Mouse (Mus musculus) CH12.LX (cell line): Measurements from ENCODE around the gene Cit. TPM values are rescaled to one million over a fixed set of nuclear protein-coding genes. Genes with fewer than 3 reads are reported as not detected.

ENCODE experiments used
- DNase-seq: peaks from one replicate; pipeline ENCODE4 v3.0.0-alpha.2; 2013; ENCODE audit errors: extremely low read depth
- H3K27ac ChIP-seq: 2 replicates; pipeline ENCODE4 v1.5.1; 2012; ENCODE audit warnings: low read depth, mild to moderate bottlenecking, control low read depth, moderate library complexity; ENCODE audit not compliant: insufficient read depth
- H3K27me3 ChIP-seq: replicated peaks from 2 replicates; pipeline ENCODE3; 2012; ENCODE audit warnings: inconsistent platforms
- H3K36me3 ChIP-seq, 2 experiments: replicated peaks in 1 of 2; 2 replicates each; pipeline versions ENCODE3 to v1.6.1; 2012; ENCODE audit warnings: inconsistent platforms in 1 of 2, low read length in 1 of 2, mild to moderate bottlenecking in 1 of 2, mixed read lengths in 1 of 2, moderate library complexity in 1 of 2; ENCODE audit not compliant: control insufficient read depth in 1 of 2, insufficient read depth in 1 of 2
- H3K4me1 ChIP-seq, 2 experiments: 2 replicates each; pipeline ENCODE4 v1.6.1; 2012; ENCODE audit warnings: inconsistent platforms in 1 of 2, moderate library complexity in 1 of 2; ENCODE audit not compliant: insufficient read depth in 2 of 2, control insufficient read depth in 1 of 2
- H3K4me2 ChIP-seq: 2 replicates; pipeline ENCODE4 v1.6.1; 2012; ENCODE audit warnings: low read depth, mild to moderate bottlenecking, control low read depth; ENCODE audit not compliant: poor library complexity, insufficient read depth, severe bottlenecking
- H3K4me3 ChIP-seq, 3 experiments: fragments of 150-350 bp in 1 of 3; sonication (generic) in 1 of 3; replicated peaks in 1 of 3; 2 replicates each; pipeline versions ENCODE3 to v1.5.1; 2011 to 2012; ENCODE audit warnings: low read depth in 2 of 3, low read length in 2 of 3, mild to moderate bottlenecking in 2 of 3, moderate library complexity in 2 of 3, control low read depth in 1 of 3, improper control_type of control experiment in 1 of 3, inconsistent platforms in 1 of 3, mixed read lengths in 1 of 3; ENCODE audit not compliant: poor library complexity in 1 of 3
- H3K79me2 ChIP-seq: replicated peaks from 2 replicates; pipeline ENCODE4 v1.6.1; 2012; ENCODE audit warnings: mild to moderate bottlenecking, moderate library complexity; ENCODE audit not compliant: control insufficient read depth, poor library complexity, insufficient read depth, severe bottlenecking; ENCODE audit errors: extremely low read depth
- H3K9ac ChIP-seq: 2 replicates; pipeline ENCODE4 v1.6.1; 2012; ENCODE audit warnings: low read depth, mild to moderate bottlenecking, control low read depth, moderate library complexity; ENCODE audit not compliant: insufficient read depth
- H3K9me3 ChIP-seq: replicated peaks from 2 replicates; pipeline ENCODE3; 2012; ENCODE audit warnings: low read length, inconsistent platforms, mixed read lengths
- BHLHE40 ChIP-seq: IDR thresholded peaks from 2 replicates; pipeline ENCODE4 v1.6.1; 2011; ENCODE audit warnings: mild to moderate bottlenecking, low read depth, low read length, improper control_type of control experiment
- CHD2 ChIP-seq: IDR thresholded peaks from 2 replicates; pipeline ENCODE4 v1.6.1; 2011; ENCODE audit warnings: low read length, improper control_type of control experiment
- CTCF ChIP-seq, 2 experiments: IDR thresholded peaks in 1 of 2; conservative IDR thresholded peaks in 1 of 2; 2 replicates each; pipeline ENCODE4 v1.5.1; 2011 to 2012; ENCODE audit warnings: low read depth in 2 of 2, low read length in 2 of 2, improper control_type of control experiment in 1 of 2, inconsistent platforms in 1 of 2, mild to moderate bottlenecking in 1 of 2, moderate library complexity in 1 of 2
- E2F4 ChIP-seq: IDR thresholded peaks from 2 replicates; pipeline ENCODE4 v1.6.1; 2011; ENCODE audit warnings: low read depth, low read length, improper control_type of control experiment; ENCODE audit not compliant: insufficient replicate concordance
- ELF1 ChIP-seq: IDR thresholded peaks from 2 replicates; pipeline ENCODE4 v1.6.1; 2014; ENCODE audit warnings: low read depth, mild to moderate bottlenecking, inconsistent platforms, low read length, improper control_type of control experiment
- EP300 ChIP-seq: IDR thresholded peaks from 2 replicates; pipeline ENCODE4 v1.6.1; 2011; ENCODE audit warnings: low read length, improper control_type of control experiment
- ETS1 ChIP-seq: conservative IDR thresholded peaks from 2 replicates; pipeline ENCODE4 v1.6.1; 2012; ENCODE audit warnings: low read depth, mild to moderate bottlenecking, inconsistent platforms, low read length, improper control_type of control experiment, moderate library complexity
- GABPA ChIP-seq: IDR thresholded peaks from 2 replicates; pipeline ENCODE4 v1.6.1; 2012; ENCODE audit warnings: low read depth, low read length, improper control_type of control experiment, inconsistent platforms; ENCODE audit not compliant: insufficient replicate concordance
- HCFC1 ChIP-seq: IDR thresholded peaks from 2 replicates; pipeline ENCODE4 v1.6.1; 2012; ENCODE audit warnings: low read depth, mild to moderate bottlenecking, inconsistent platforms, low read length, improper control_type of control experiment
- IRF4 ChIP-seq: IDR thresholded peaks from 2 replicates; pipeline ENCODE4 v1.6.1; 2014; ENCODE audit warnings: low read depth, mild to moderate bottlenecking, inconsistent platforms, low read length, improper control_type of control experiment
- JUN ChIP-seq: IDR thresholded peaks from 2 replicates; pipeline ENCODE4 v1.6.1; 2011; ENCODE audit warnings: low read depth, mild to moderate bottlenecking, low read length, improper control_type of control experiment, moderate library complexity; ENCODE audit not compliant: insufficient read depth
- JUND ChIP-seq: conservative IDR thresholded peaks from 2 replicates; pipeline ENCODE4 v1.6.1; 2011; ENCODE audit warnings: low read depth, low read length, improper control_type of control experiment
- KAT2A ChIP-seq: IDR thresholded peaks from 2 replicates; pipeline ENCODE4 v1.6.1; 2012; ENCODE audit warnings: low read length, improper control_type of control experiment, inconsistent platforms; ENCODE audit not compliant: insufficient replicate concordance
- MAFK ChIP-seq: IDR thresholded peaks from 2 replicates; pipeline ENCODE4 v1.6.1; 2011; ENCODE audit warnings: low read length, improper control_type of control experiment; ENCODE audit not compliant: insufficient replicate concordance
- MAX ChIP-seq: IDR thresholded peaks from 2 replicates; pipeline ENCODE4 v1.6.1; 2011; ENCODE audit warnings: low read length, improper control_type of control experiment
- MAZ ChIP-seq: IDR thresholded peaks from 2 replicates; pipeline ENCODE4 v1.6.1; 2012; ENCODE audit warnings: low read depth, mild to moderate bottlenecking, inconsistent platforms, low read length, improper control_type of control experiment, moderate library complexity
- MEF2A ChIP-seq: IDR thresholded peaks from 2 replicates; pipeline ENCODE4 v1.6.1; 2014; ENCODE audit warnings: low read depth, mild to moderate bottlenecking, inconsistent platforms, low read length, improper control_type of control experiment, borderline replicate concordance
- MXI1 ChIP-seq: IDR thresholded peaks from 2 replicates; pipeline ENCODE4 v1.6.1; 2011; ENCODE audit warnings: mild to moderate bottlenecking, low read depth, low read length, improper control_type of control experiment
- MYC ChIP-seq: IDR thresholded peaks from 2 replicates; pipeline ENCODE4 v1.6.1; 2011; ENCODE audit warnings: low read depth, mild to moderate bottlenecking, improper control_type of control experiment, low read length
- NELFE ChIP-seq: IDR thresholded peaks from 2 replicates; pipeline ENCODE4 v1.6.1; 2011; ENCODE audit warnings: low read depth, low read length, improper control_type of control experiment
- NRF1 ChIP-seq: IDR thresholded peaks from 2 replicates; pipeline ENCODE4 v1.6.1; 2014; ENCODE audit warnings: low read depth, mild to moderate bottlenecking, inconsistent platforms, low read length, improper control_type of control experiment, moderate library complexity
- POLR2A ChIP-seq: IDR thresholded peaks from 2 replicates; pipeline ENCODE4 v1.6.1; 2011; ENCODE audit warnings: low read depth, mild to moderate bottlenecking, improper control_type of control experiment, low read length
- POLR2AphosphoS2 ChIP-seq: IDR thresholded peaks from 2 replicates; pipeline ENCODE4 v1.6.1; 2011; ENCODE audit warnings: low read depth, low read length, improper control_type of control experiment
- RAD21 ChIP-seq: IDR thresholded peaks from 2 replicates; pipeline ENCODE4 v1.6.1; 2011; ENCODE audit warnings: low read depth, mild to moderate bottlenecking, low read length, improper control_type of control experiment, moderate library complexity
- RCOR1 ChIP-seq: conservative IDR thresholded peaks from 2 replicates; pipeline ENCODE4 v1.6.1; 2012; ENCODE audit warnings: low read depth, mild to moderate bottlenecking, inconsistent platforms, low read length, improper control_type of control experiment
- SIN3A ChIP-seq: IDR thresholded peaks from 2 replicates; pipeline ENCODE4 v1.6.1; 2012; ENCODE audit warnings: low read length, improper control_type of control experiment, inconsistent platforms
- SMC3 ChIP-seq: IDR thresholded peaks from 2 replicates; pipeline ENCODE4 v1.6.1; 2011; ENCODE audit warnings: low read depth, low read length, improper control_type of control experiment
- TBP ChIP-seq: conservative IDR thresholded peaks from 2 replicates; pipeline ENCODE4 v1.6.1; 2011; ENCODE audit warnings: low read depth, low read length, improper control_type of control experiment
- TCF12 ChIP-seq: IDR thresholded peaks from 2 replicates; pipeline ENCODE4 v1.6.1; 2014; ENCODE audit warnings: low read depth, mild to moderate bottlenecking, inconsistent platforms, low read length, improper control_type of control experiment
- UBTF ChIP-seq: IDR thresholded peaks from 2 replicates; pipeline ENCODE4 v1.6.1; 2012; ENCODE audit warnings: low read depth, mild to moderate bottlenecking, inconsistent platforms, low read length, improper control_type of control experiment, moderate library complexity
- USF2 ChIP-seq: conservative IDR thresholded peaks from 2 replicates; pipeline ENCODE4 v1.6.1; 2011; ENCODE audit warnings: low read depth, low read length, improper control_type of control experiment
- ZC3H11A ChIP-seq: IDR thresholded peaks from 2 replicates; pipeline ENCODE4 v1.6.1; 2012; ENCODE audit warnings: low read depth, mild to moderate bottlenecking, inconsistent platforms, low read length, improper control_type of control experiment
- ZKSCAN1 ChIP-seq: IDR thresholded peaks from 2 replicates; pipeline ENCODE4 v1.6.1; 2012; ENCODE audit warnings: low read depth, inconsistent platforms, low read length, improper control_type of control experiment, borderline replicate concordance
- ZMIZ1 ChIP-seq: IDR thresholded peaks from 2 replicates; pipeline ENCODE4 v1.6.1; 2012; ENCODE audit warnings: low read depth, mild to moderate bottlenecking, inconsistent platforms, low read length, improper control_type of control experiment
- ZNF384 ChIP-seq: IDR thresholded peaks from 2 replicates; pipeline ENCODE4 v1.6.1; 2012; ENCODE audit warnings: low read depth, low read length, improper control_type of control experiment, inconsistent platforms
- dilution Hi-C: fragments of 300-500 bp; cut with MboI; formaldehyde crosslinking; loops from 2 replicates; pipeline ENCODE4 v1.14.3; 2020; ENCODE audit warnings: low sequenced_read_pairs; ENCODE audit not compliant: extremely low pct_unique_long_range_greater_than_20kb, extremely low pct_ligation_motif_present
- in situ Hi-C: fragments of 300-500 bp; cut with MboI; formaldehyde crosslinking; loops from 3 replicates; pipeline ENCODE4 v1.14.3; 2019; ENCODE audit warnings: low sequenced_read_pairs, low pct_ligation_motif_present, low pct_unique_long_range_greater_than_20kb, mixed read lengths
- polyA plus RNA-seq: library from polyadenylated mRNA; unstranded; fragments of >175 nt; gene quantifications from 2 replicates; pipeline ENCODE4 v1.2.1, GENCODE M21; 2012; ENCODE audit warnings: low read depth; ENCODE audit not compliant: insufficient read length
- total RNA-seq, 2 experiments: library from RNA; depleted of rRNA; stranded (reverse); fragments of 300-350 nt in 1 of 2; fragments of >200 nt in 1 of 2; gene quantifications; 2 replicates each; pipeline ENCODE4 v1.2.3; 2012 to 2014

Cit gene
- total and polyA plus RNA-seq, 3 experiments: 7.0 to 24.9 (median 16.2) TPM

DNA sequence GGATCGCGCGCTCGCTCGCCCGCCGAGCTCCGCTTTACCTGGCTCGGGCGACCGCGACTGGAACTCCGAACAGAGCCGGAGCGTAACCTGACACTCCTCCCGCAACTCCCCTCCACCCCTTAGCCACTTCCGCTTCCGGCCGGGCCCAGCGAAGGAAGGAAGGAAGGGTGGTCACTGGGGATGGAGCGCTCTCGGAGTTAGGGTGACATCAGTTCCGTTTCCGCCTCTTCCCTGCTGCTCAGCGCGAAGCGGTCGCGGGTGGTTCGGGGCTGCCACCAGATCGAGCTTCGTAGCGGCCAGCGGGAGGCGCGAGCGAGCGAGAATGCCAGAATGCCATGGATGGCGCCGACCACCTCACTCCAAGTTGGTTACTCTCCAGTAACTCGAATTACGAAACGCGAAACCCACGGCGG, 179.3 kb downstream of the Cit start, which contains the start of gene Prkab1:
Gene Prkab1 (minus strand): TSS at position 182 of the 413 bp plus-strand sequence.
- in situ Hi-C loops: no loop called here
- H3K4me1 ChIP-seq: peaks cover 0 to 20% of the 10 kb centered on the region in 2 experiments; a peak in 2 of 4 replicates
- dilution Hi-C loops: no loop called here
- H3K4me3 ChIP-seq: peak within 1 kb of the TSS; percentile 72 to 93 (median 80)
- peak; percentile 78 for TF ChIP-seq MAX
- peak; percentile 75 for TF ChIP-seq IRF4
- TF ChIP-seq JUND: peak; percentile 46; the same call in 1 of the 2 replicates
- TF ChIP-seq USF2: no peak
- TF ChIP-seq NRF1: 0 out of 2 replicates have a peak, but pooled peaks have one; percentile 35
- TF ChIP-seq ETS1: peak; percentile 59
- peak; percentile 79 for TF ChIP-seq MEF2A
- peak; percentile 50; the same call in 1 of the 2 replicates for TF ChIP-seq POLR2AphosphoS2
- TF ChIP-seq CHD2: no peak
- TF ChIP-seq SMC3: peak; percentile 43
- peak; percentile 88; the same call in 1 of the 2 replicates for TF ChIP-seq TCF12
- TF ChIP-seq MYC: no peak
- TF ChIP-seq ZKSCAN1: no peak
- peak; percentile 82; the same call in 1 of the 2 replicates for TF ChIP-seq MXI1
- no peak; the same call in 1 of the 2 replicates for TF ChIP-seq GABPA
- TF ChIP-seq RCOR1: peak; percentile 61
- TF ChIP-seq JUN: peak; percentile 68
- TF ChIP-seq MAFK: no peak
- TF ChIP-seq EP300: peak; percentile 20; the same call in 1 of the 2 replicates
- TF ChIP-seq MAZ: peak; percentile 96
- peak; percentile 87 for TF ChIP-seq NELFE
- peak; percentile 88 for TF ChIP-seq HCFC1
- TF ChIP-seq ZMIZ1: peak; percentile 90
- TF ChIP-seq RAD21: peak; percentile 30
- TF ChIP-seq POLR2A: peak; percentile 93
- peak; percentile 61; the same call in 1 of the 2 replicates for TF ChIP-seq TBP
- TF ChIP-seq UBTF: peak; percentile 92
- TF ChIP-seq SIN3A: peak; percentile 89
- TF ChIP-seq ELF1: peak; percentile 97
- no peak for TF ChIP-seq ZC3H11A
- TF ChIP-seq ZNF384: 0 out of 2 replicates have a peak, but pooled peaks have one; percentile 8
- peak in 1 of 2 experiments; percentile 75; a peak in 2 of 4 replicates for TF ChIP-seq CTCF (conservative IDR thresholded peaks at IDR 0.05 in 1 of 2, IDR thresholded peaks at IDR 0.05 in 1 of 2; ENCODE audit: low read depth in 2 of 2, low read length in 2 of 2)
- 0 out of 2 replicates have a peak, but pooled peaks have one; percentile 79 for TF ChIP-seq E2F4
- peak; percentile 84; the same call in 1 of the 2 replicates for TF ChIP-seq KAT2A
- TF ChIP-seq BHLHE40: 0 out of 2 replicates have a peak, but pooled peaks have one; percentile 28
- DNase-seq: peak; percentile 96
- peak within 1 kb of the TSS; percentile 90 for H3K9ac ChIP-seq
- no peaks in the 10 kb centered on the region for H3K9me3 ChIP-seq
- H3K27ac ChIP-seq: peak within 1 kb of the TSS; percentile 32
- H3K36me3 ChIP-seq: peaks cover 23 to 32% of the 10 kb centered on the region in 2 experiments
- H3K79me2 ChIP-seq: peaks cover 27% of the 10 kb centered on the region
- peak within 1 kb of the TSS; percentile 89 for H3K4me2 ChIP-seq
- H3K27me3 ChIP-seq: peaks cover 2% of the 10 kb centered on the region
